Mouse (Mus musculus) liver, embryonic 11.5 days (tissue): Measurements from ENCODE around the gene 2410131K14Rik. TPM values are rescaled to one million over a fixed set of nuclear protein-coding genes. Genes with fewer than 3 reads are reported as not detected.
A peak's percentile ranks its signal among the peaks of the same experiment; 100 is the strongest.

Source experiments
- ATAC-seq: fragments of 200-750 bp; cut with Nextera tagmentation; replicated peaks from 2 replicates; pipeline ENCODE4 v1.8.0; 2017; ENCODE audit warnings: moderate number of reproducible peaks, mild to moderate bottlenecking, moderate TSS enrichment, moderate library complexity; ENCODE audit not compliant: low FRiP score
- DNase-seq: peaks from one replicate; pipeline ENCODE4 v3.0.0-alpha.2; 2017; ENCODE audit warnings: low spot score
- H3K27ac ChIP-seq: fragments of 300-500 bp; sonication (generic); 2 replicates; pipeline ENCODE4 v1.5.1; 2014; ENCODE audit warnings: mild to moderate bottlenecking, low read depth, low read length, control low read depth
- H3K27me3 ChIP-seq: fragments of 300-500 bp; sonication (generic); replicated peaks from 2 replicates; pipeline ENCODE4 v1.6.1; 2014; ENCODE audit warnings: low read length, mixed read lengths; ENCODE audit not compliant: control insufficient read depth, insufficient read depth
- H3K36me3 ChIP-seq: fragments of 300-500 bp; sonication (generic); 2 replicates; pipeline ENCODE4 v1.6.1; 2014; ENCODE audit warnings: mild to moderate bottlenecking, low read length, moderate library complexity, mixed read lengths; ENCODE audit not compliant: control insufficient read depth, insufficient read depth
- H3K4me1 ChIP-seq: fragments of 300-500 bp; sonication (generic); replicated peaks from 2 replicates; pipeline ENCODE4 v1.6.1; 2014; ENCODE audit warnings: low read length, mixed read lengths; ENCODE audit not compliant: control insufficient read depth, insufficient read depth
- H3K4me2 ChIP-seq: fragments of 300-500 bp; sonication (generic); 2 replicates; pipeline ENCODE4 v1.6.1; 2014; ENCODE audit warnings: mild to moderate bottlenecking, control low read depth, moderate library complexity
- H3K4me3 ChIP-seq: fragments of 300-500 bp; sonication (generic); 2 replicates; pipeline ENCODE4 v1.5.1; 2014; ENCODE audit warnings: low read depth, low read length, control low read depth
- H3K9ac ChIP-seq: fragments of 300-500 bp; sonication (generic); 2 replicates; pipeline ENCODE4 v1.6.1; 2014; ENCODE audit warnings: low read depth, low read length, control low read depth
- H3K9me3 ChIP-seq: fragments of 300-500 bp; sonication (generic); 2 replicates; pipeline ENCODE4 v1.6.1; 2016; ENCODE audit warnings: low read length, inconsistent platforms, mixed read lengths; ENCODE audit not compliant: control insufficient read depth
- WGBS: fragments of 180-500 bp; shearing (Covaris S2); extraction: QIAGEN DNeasy Blood & Tissue Kit; methylation state at CpG from one replicate; pipeline ENCODE4 v1.1.7; 2014; 5-methylcytosine and 5-hydroxymethylcytosine counted together
- polyA plus RNA-seq: library from polyadenylated mRNA; unstranded; fragments of >200 nt; fragmentation: Nextera tagmentation; extraction: Ambion mirVana; gene quantifications from 2 replicates; pipeline ENCODE4 v1.2.1, GENCODE M21; 2014

The 2410131K14Rik gene
- polyA plus RNA-seq, 1 experiment from 2014 or later = 4.3 TPM

GRCm38 (mm10) chr5:118268987-118269386 lies 24.0 kb downstream of the 2410131K14Rik start:
- Histone ChIP-seq H3K36me3 (no peaks in the 10 kb centered on the region), H3K9ac (no peak overlapping the region), H3K4me2 (no peak overlapping the region), H3K9me3 (no peaks in the 10 kb centered on the region), H3K4me3 (no peak overlapping the region), H3K27me3 (peaks cover 5% of the 10 kb centered on the region; the same call in 1 of the 2 replicates), H3K4me1 (no peaks in the 10 kb centered on the region), H3K27ac (no peak overlapping the region)
- peak; percentile 54 for ATAC-seq
- peak; percentile 80 for DNase-seq
- WGBS = 2% methylated on average over 13 of the region's 13 CpGs

DNA sequence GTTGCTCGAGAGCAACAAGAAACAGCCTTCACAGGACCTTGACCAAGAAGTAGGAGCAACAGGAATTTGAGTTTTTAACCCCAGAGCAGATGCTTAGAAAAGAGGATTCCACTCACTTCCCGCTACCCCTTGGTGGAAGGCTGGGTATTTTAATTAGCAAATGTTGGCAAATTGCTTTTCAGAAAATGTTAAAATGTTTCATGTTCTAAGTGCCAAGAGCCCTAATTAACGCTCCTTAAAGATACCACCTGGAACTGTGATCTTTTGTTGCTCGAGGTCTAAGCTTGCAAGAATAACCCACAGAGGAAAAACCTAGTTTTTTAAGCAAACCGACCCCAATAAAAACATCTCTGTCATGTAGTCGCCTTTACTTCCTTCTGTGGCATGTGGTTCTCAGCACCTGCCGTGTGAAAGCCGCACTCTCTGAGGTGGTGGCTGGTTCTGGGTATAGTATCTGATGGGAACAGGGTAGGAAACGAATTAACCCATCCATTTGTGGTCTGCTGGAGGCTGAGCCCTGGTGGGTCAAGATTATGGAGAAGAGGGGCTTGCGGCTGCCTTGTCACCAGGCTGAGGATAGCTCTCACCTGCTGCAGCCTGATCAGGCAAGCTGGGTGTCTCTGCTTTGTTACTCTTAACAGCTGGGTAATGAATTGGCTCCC lies 26.6 kb downstream of the 2410131K14Rik start:
- ATAC-seq (no peak), DNase-seq (no peak)
- Histone ChIP-seq H3K4me1 (no peaks in the 10 kb centered on the region), H3K9me3 (no peaks in the 10 kb centered on the region), H3K4me3 (no peak overlapping the region), H3K9ac (no peak overlapping the region), H3K27me3 (peaks cover 5% of the 10 kb centered on the region; the same call in 1 of the 2 replicates), H3K36me3 (no peaks in the 10 kb centered on the region), H3K4me2 (no peak overlapping the region), H3K27ac (no peak overlapping the region)
- WGBS = 57% methylated on average over 10 of the region's 10 CpGs

GRCm38 (mm10) chr5:118273446-118273845 lies 28.4 kb downstream of the 2410131K14Rik start:
- H3K27me3 ChIP-seq = peaks cover 5% of the 10 kb centered on the region; the same call in 1 of the 2 replicates
- H3K4me1 ChIP-seq = no peaks in the 10 kb centered on the region
- no peak overlapping the region for H3K9ac ChIP-seq
- DNase-seq = no peak
- H3K4me3 ChIP-seq = no peak overlapping the region
- no peaks in the 10 kb centered on the region for H3K36me3 ChIP-seq
- H3K9me3 ChIP-seq = no peaks in the 10 kb centered on the region
- H3K4me2 ChIP-seq = no peak overlapping the region
- WGBS = 71% methylated on average over 7 of the region's 7 CpGs
- no peak for ATAC-seq
- H3K27ac ChIP-seq = no peak overlapping the region

GRCm38 (mm10) chr5:118274546-118274945 lies 29.5 kb downstream of the 2410131K14Rik start:
- WGBS = 40% methylated on average over 9 of the region's 9 CpGs
- H3K4me2 ChIP-seq = no peak overlapping the region
- no peak overlapping the region for H3K9ac ChIP-seq
- H3K4me3 ChIP-seq = no peak overlapping the region
- no peaks in the 10 kb centered on the region for H3K36me3 ChIP-seq
- H3K4me1 ChIP-seq = no peaks in the 10 kb centered on the region
- H3K27ac ChIP-seq = no peak overlapping the region
- ATAC-seq (no peak), DNase-seq (no peak)
- peaks cover 5% of the 10 kb centered on the region; the same call in 1 of the 2 replicates for H3K27me3 ChIP-seq
- H3K9me3 ChIP-seq = no peaks in the 10 kb centered on the region

DNA sequence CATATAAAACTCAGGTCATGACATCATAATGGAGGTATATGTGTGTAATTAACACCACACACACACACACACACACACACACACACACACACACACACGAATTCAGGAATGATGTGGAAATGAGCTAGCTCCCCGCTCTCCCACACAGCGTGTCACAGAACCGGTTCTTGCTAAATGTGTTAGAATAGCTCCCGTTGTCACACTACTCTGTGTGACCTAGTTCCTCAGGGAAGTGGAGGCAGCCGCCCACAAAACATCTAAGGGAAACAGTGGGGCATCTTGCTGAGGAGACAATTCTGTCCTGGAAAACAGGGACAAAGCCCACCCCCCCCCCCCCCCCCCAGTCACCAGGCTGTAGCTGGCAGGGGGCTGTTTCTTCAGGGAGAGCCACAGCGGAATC lies 31.3 kb downstream of the 2410131K14Rik start:
- ATAC-seq = no peak
- Histone ChIP-seq H3K4me2 (no peak overlapping the region), H3K27ac (no peak overlapping the region), H3K4me3 (no peak overlapping the region), H3K4me1 (no peaks in the 10 kb centered on the region), H3K9ac (no peak overlapping the region), H3K9me3 (no peaks in the 10 kb centered on the region), H3K27me3 (peaks cover 5% of the 10 kb centered on the region; the same call in 1 of the 2 replicates), H3K36me3 (no peaks in the 10 kb centered on the region)
- 57% methylated on average over 7 of the region's 7 CpGs for WGBS
- no peak for DNase-seq

DNA sequence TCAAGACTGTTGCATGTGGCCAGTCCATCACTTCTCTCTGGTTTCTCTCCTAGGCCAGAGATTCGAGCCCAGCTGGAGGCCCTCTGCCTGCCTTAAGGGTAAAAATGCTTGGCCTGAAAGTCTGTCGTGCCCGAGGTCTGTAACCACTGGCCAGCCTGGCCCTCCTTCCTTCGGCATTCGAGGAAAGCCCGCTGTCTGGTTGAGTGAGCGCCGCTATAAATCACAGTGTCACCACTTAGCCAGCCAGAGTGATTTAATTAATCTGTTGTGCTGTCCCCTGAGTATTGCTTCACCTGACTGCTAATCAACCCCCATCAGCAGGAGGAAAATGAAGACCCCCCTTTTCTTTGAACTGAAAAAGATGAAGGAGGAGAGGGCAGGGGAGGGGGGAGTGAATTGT lies 31.7 kb downstream of the 2410131K14Rik start:
- H3K4me2 ChIP-seq = no peak overlapping the region
- peaks cover 4% of the 10 kb centered on the region; the same call in 1 of the 2 replicates for H3K27me3 ChIP-seq
- no peak for DNase-seq

GRCm38 (mm10) chr5:118277741-118278495 lies 32.9 kb downstream of the 2410131K14Rik start:
- DNase-seq (no peak), ATAC-seq (no peak)
- Histone ChIP-seq H3K4me2 (no peak overlapping the region), H3K9ac (no peak overlapping the region), H3K27me3 (no peaks in the 10 kb centered on the region), H3K27ac (no peak overlapping the region), H3K4me3 (no peak overlapping the region), H3K9me3 (no peaks in the 10 kb centered on the region), H3K36me3 (no peaks in the 10 kb centered on the region), H3K4me1 (no peaks in the 10 kb centered on the region)
- 75% methylated on average over 18 of the region's 18 CpGs for WGBS

More for the DNA sequence above, 31.7 kb downstream of the 2410131K14Rik start:
- no peak overlapping the region for H3K9ac ChIP-seq
- ATAC-seq = no peak
- no peaks in the 10 kb centered on the region for H3K4me1 ChIP-seq
- no peak overlapping the region for H3K4me3 ChIP-seq
- 39% methylated on average over 8 of the region's 8 CpGs for WGBS
- H3K36me3 ChIP-seq = no peaks in the 10 kb centered on the region
- no peaks in the 10 kb centered on the region for H3K9me3 ChIP-seq
- H3K27ac ChIP-seq = no peak overlapping the region

- 82% methylated on average over 4 of the region's 4 CpGs for WGBS
- Histone ChIP-seq H3K27ac (no peak overlapping the region), H3K4me3 (no peak overlapping the region), H3K36me3 (no peaks in the 10 kb centered on the region), H3K27me3 (no peaks in the 10 kb centered on the region), H3K9ac (no peak overlapping the region), H3K4me2 (no peak overlapping the region), H3K4me1 (no peaks in the 10 kb centered on the region; the same call in 1 of the 2 replicates), H3K9me3 (no peaks in the 10 kb centered on the region)
- DNase-seq (no peak), ATAC-seq (no peak)
Observed at GRCm38 (mm10) chr5:118291453-118291852, 46.4 kb downstream of the 2410131K14Rik start.
